Mouse (Mus musculus): ENCODE data around the gene Fbxl13.

DNA sequence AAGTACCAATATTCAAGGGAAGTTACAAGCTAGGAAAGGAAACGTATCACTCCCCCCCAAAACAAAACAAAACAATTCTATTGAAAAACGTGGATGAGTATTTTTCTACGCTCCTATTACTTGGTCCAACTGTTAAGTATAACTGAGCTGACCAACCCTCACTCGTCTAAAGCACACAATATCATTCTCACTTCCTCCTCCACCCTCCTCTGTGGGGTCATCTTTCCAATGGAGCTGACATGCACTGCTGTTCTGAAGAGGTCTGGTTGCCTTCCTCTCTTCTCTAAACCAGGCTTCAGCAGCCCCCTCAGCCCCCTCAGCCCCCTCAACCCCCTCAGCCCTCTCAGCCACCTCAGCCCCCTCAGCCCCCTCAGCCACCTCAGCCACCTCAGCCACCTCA is 135.6 kb downstream of the Fbxl13 start:
- TF ChIP-seq CTCF (IDR thresholded peaks at IDR 0.05; ENCODE audit: low read depth, low read length) (no peak), POLR2A (IDR thresholded peaks at IDR 0.05; ENCODE audit: insufficient read depth, low read length) (no peak), EP300 (IDR thresholded peaks at IDR 0.05; ENCODE audit: insufficient read depth, low read depth, low read length) (no peak)
